Mouse (Mus musculus) neural tube, embryonic 13.5 days (tissue): Measurements from ENCODE around the gene Slc16a9. TPM values are rescaled to one million over a fixed set of nuclear protein-coding genes. Genes with fewer than 3 reads are reported as not detected.

Experiments used
- ATAC-seq: fragments of 200-750 bp; cut with Nextera tagmentation; 2 replicates; pipeline ENCODE4 v1.8.0; 2017; ENCODE audit warnings: low read depth, mild to moderate bottlenecking, moderate TSS enrichment, moderate library complexity
- H3K27ac ChIP-seq: fragments of 300-500 bp; sonication (generic); replicated peaks from 2 replicates; pipeline ENCODE4 v1.5.1; 2015; ENCODE audit warnings: moderate library complexity, mild to moderate bottlenecking, inconsistent platforms
- H3K27me3 ChIP-seq: fragments of 300-500 bp; sonication (generic); 2 replicates; pipeline ENCODE4 v1.6.1; 2015; ENCODE audit warnings: mild to moderate bottlenecking, inconsistent platforms
- H3K36me3 ChIP-seq: fragments of 300-500 bp; sonication (generic); 2 replicates; pipeline ENCODE4 v1.6.1; 2015; ENCODE audit warnings: mild to moderate bottlenecking, inconsistent platforms
- H3K4me1 ChIP-seq: fragments of 300-500 bp; sonication (generic); replicated peaks from 2 replicates; pipeline ENCODE4 v1.6.1; 2015; ENCODE audit warnings: inconsistent platforms
- H3K4me2 ChIP-seq: fragments of 300-500 bp; sonication (generic); 2 replicates; pipeline ENCODE4 v1.6.1; 2015; ENCODE audit warnings: inconsistent platforms, mild to moderate bottlenecking, moderate library complexity
- H3K4me3 ChIP-seq: fragments of 300-500 bp; sonication (generic); 2 replicates; pipeline ENCODE4 v1.5.1; 2015; ENCODE audit warnings: mild to moderate bottlenecking, inconsistent platforms
- H3K9ac ChIP-seq: fragments of 300-500 bp; sonication (generic); 2 replicates; pipeline ENCODE4 v1.6.1; 2015; ENCODE audit warnings: moderate library complexity, mild to moderate bottlenecking, inconsistent platforms
- H3K9me3 ChIP-seq: fragments of 300-500 bp; sonication (generic); 2 replicates; pipeline ENCODE4 v1.6.1; 2016; ENCODE audit warnings: inconsistent platforms
- WGBS: fragments of 180-500 bp; shearing (Covaris S2); methylation state at CpG from one replicate; pipeline ENCODE4 v1.1.7; 2015; 5-methylcytosine and 5-hydroxymethylcytosine counted together
- polyA plus RNA-seq: library from polyadenylated mRNA; unstranded; fragments of >200 nt; fragmentation: Nextera tagmentation; extraction: Ambion mirVana; gene quantifications from 2 replicates; pipeline ENCODE4 v1.2.1, GENCODE M21; 2015

Slc16a9 gene
- 1.0 and 1.9 TPM in 2 replicates for polyA plus RNA-seq

GRCm38 (mm10) chr10:70244921-70245558 is at the start of gene Slc16a9:
Gene Slc16a9, plus strand, starts transcription at chr10:70245100.
- ATAC-seq: peak; percentile 96
- Histone ChIP-seq H3K4me3 (peak within 1 kb of the TSS; percentile 61), H3K36me3 (no peaks in the 10 kb centered on the region), H3K27me3 (peaks cover 39% of the 10 kb centered on the region), H3K9me3 (0 out of 2 replicates have a peak, but pooled peaks cover 2% of the 10 kb centered on the region), H3K27ac (no peak within 1 kb of the TSS), H3K4me1 (peaks cover 16% of the 10 kb centered on the region), H3K4me2 (peak within 1 kb of the TSS; percentile 91), H3K9ac (peak within 1 kb of the TSS; percentile 78)
- under 1% methylated on average over 52 of the region's 54 CpGs for WGBS

GRCm38 (mm10) chr10:70195279-70195678 is 49.6 kb upstream of the Slc16a9 start:
- Histone ChIP-seq H3K27ac (no peak overlapping the region), H3K27me3 (no peaks in the 10 kb centered on the region), H3K4me3 (no peak overlapping the region), H3K9ac (no peak overlapping the region), H3K36me3 (peaks cover 30% of the 10 kb centered on the region), H3K4me1 (no peaks in the 10 kb centered on the region), H3K4me2 (no peak overlapping the region), H3K9me3 (no peaks in the 10 kb centered on the region)
- no peak for ATAC-seq
- WGBS: 87% methylated on average over 7 of the region's 7 CpGs

GRCm38 (mm10) chr10:70195786-70196185 is 49.1 kb upstream of the Slc16a9 start:
- Histone ChIP-seq H3K4me1 (peaks cover 5% of the 10 kb centered on the region; the same call in 1 of the 2 replicates), H3K4me2 (no peak overlapping the region), H3K9me3 (no peaks in the 10 kb centered on the region), H3K9ac (no peak overlapping the region), H3K27ac (no peak overlapping the region), H3K36me3 (peaks cover 29% of the 10 kb centered on the region), H3K4me3 (no peak overlapping the region), H3K27me3 (no peaks in the 10 kb centered on the region)
- 0 out of 2 replicates have a peak, but pooled peaks have one; percentile 60 for ATAC-seq
- WGBS: 58% methylated on average over 7 of the region's 7 CpGs

GRCm38 (mm10) chr10:70196666-70197065 is 48.2 kb upstream of the Slc16a9 start:
- peaks cover 10% of the 10 kb centered on the region; the same call in 1 of the 2 replicates for H3K4me1 ChIP-seq
- ATAC-seq: no peak
- H3K4me3 ChIP-seq: no peak overlapping the region
- no peaks in the 10 kb centered on the region for H3K9me3 ChIP-seq
- no peak overlapping the region for H3K9ac ChIP-seq
- WGBS: 87% methylated on average over 6 of the region's 6 CpGs
- no peak overlapping the region for H3K27ac ChIP-seq
- H3K36me3 ChIP-seq: peaks cover 20% of the 10 kb centered on the region
- H3K4me2 ChIP-seq: no peak overlapping the region
- H3K27me3 ChIP-seq: no peaks in the 10 kb centered on the region

GRCm38 (mm10) chr10:70197601-70198000 is 47.3 kb upstream of the Slc16a9 start:
- H3K4me1 ChIP-seq: peaks cover 10% of the 10 kb centered on the region; the same call in 1 of the 2 replicates
- ATAC-seq: no peak
- no peak overlapping the region for H3K9ac ChIP-seq
- no peak overlapping the region for H3K27ac ChIP-seq
- no peaks in the 10 kb centered on the region for H3K27me3 ChIP-seq
- no peak overlapping the region for H3K4me3 ChIP-seq
- H3K4me2 ChIP-seq: no peak overlapping the region
- peaks cover 16% of the 10 kb centered on the region for H3K36me3 ChIP-seq
- H3K9me3 ChIP-seq: no peaks in the 10 kb centered on the region
- 82% methylated on average over 2 of the region's 2 CpGs for WGBS

GRCm38 (mm10) chr10:70198012-70198411 is 46.9 kb upstream of the Slc16a9 start:
- no peaks in the 10 kb centered on the region for H3K9me3 ChIP-seq
- ATAC-seq: no peak

GRCm38 (mm10) chr10:70198951-70199463 is 45.9 kb upstream of the Slc16a9 start:
- no peak for ATAC-seq
- WGBS: 94% methylated on average over 7 of the region's 7 CpGs
- no peaks in the 10 kb centered on the region for H3K9me3 ChIP-seq
- H3K27ac ChIP-seq: no peak overlapping the region
- peaks cover 10% of the 10 kb centered on the region; the same call in 1 of the 2 replicates for H3K4me1 ChIP-seq
- H3K4me3 ChIP-seq: no peak overlapping the region
- H3K9ac ChIP-seq: no peak overlapping the region
- 0 out of 2 replicates have a peak, but pooled peaks cover 3% of the 10 kb centered on the region for H3K36me3 ChIP-seq
- H3K27me3 ChIP-seq: no peaks in the 10 kb centered on the region
- H3K4me2 ChIP-seq: no peak overlapping the region

More at GRCm38 (mm10) chr10:70198012-70198411, 46.9 kb upstream of the Slc16a9 start:
- Histone ChIP-seq H3K27me3 (no peaks in the 10 kb centered on the region), H3K27ac (no peak overlapping the region), H3K9ac (no peak overlapping the region), H3K4me3 (no peak overlapping the region), H3K4me2 (no peak overlapping the region), H3K36me3 (peaks cover 12% of the 10 kb centered on the region), H3K4me1 (peaks cover 10% of the 10 kb centered on the region; the same call in 1 of the 2 replicates)
- 77% methylated on average over 6 of the region's 6 CpGs for WGBS

GRCm38 (mm10) chr10:70199466-70200210 is 45.3 kb upstream of the Slc16a9 start:
- Histone ChIP-seq H3K9me3 (no peaks in the 10 kb centered on the region), H3K4me2 (no peak overlapping the region), H3K9ac (no peak overlapping the region), H3K4me3 (no peak overlapping the region), H3K27me3 (no peaks in the 10 kb centered on the region), H3K36me3 (no peaks in the 10 kb centered on the region), H3K4me1 (peaks cover 13% of the 10 kb centered on the region; the same call in 1 of the 2 replicates), H3K27ac (no peak overlapping the region)
- 82% methylated on average over 6 of the region's 6 CpGs for WGBS
- no peak for ATAC-seq

- WGBS: 51% methylated on average over 12 of the region's 12 CpGs
- no peak overlapping the region for H3K4me2 ChIP-seq
- H3K9ac ChIP-seq: no peak overlapping the region
- no peak overlapping the region for H3K4me3 ChIP-seq
- H3K36me3 ChIP-seq: no peaks in the 10 kb centered on the region
- H3K27me3 ChIP-seq: no peaks in the 10 kb centered on the region
- 0 out of 2 replicates have a peak overlapping the region, but pooled peaks have one; percentile 23 for H3K27ac ChIP-seq
- no peaks in the 10 kb centered on the region for H3K9me3 ChIP-seq
- peak; percentile 40; the same call in 1 of the 2 replicates for ATAC-seq
- peaks cover 17% of the 10 kb centered on the region; the same call in 1 of the 2 replicates for H3K4me1 ChIP-seq
Measured at GRCm38 (mm10) chr10:70200889-70201500, 43.9 kb upstream of the Slc16a9 start.

GRCm38 (mm10) chr10:70204505-70205399 is 40.1 kb upstream of the Slc16a9 start, which contains the start of gene Mrln:
Gene Mrln, plus strand, starts transcription at chr10:70204664.
- no peak within 1 kb of the TSS for H3K9ac ChIP-seq
- no peak within 1 kb of the TSS for H3K27ac ChIP-seq
- 66% methylated on average over 17 of the region's 17 CpGs for WGBS
- H3K4me3 ChIP-seq: no peak within 1 kb of the TSS
- no peak within 1 kb of the TSS for H3K4me2 ChIP-seq
- ATAC-seq: no peak
- H3K27me3 ChIP-seq: no peaks in the 10 kb centered on the region
- H3K36me3 ChIP-seq: no peaks in the 10 kb centered on the region
- no peaks in the 10 kb centered on the region for H3K9me3 ChIP-seq
- H3K4me1 ChIP-seq: peaks cover 17% of the 10 kb centered on the region; the same call in 1 of the 2 replicates

GRCm38 (mm10) chr10:70211281-70211680 is 33.6 kb upstream of the Slc16a9 start:
- 94% methylated on average over 9 of the region's 9 CpGs for WGBS
- H3K4me2 ChIP-seq: no peak overlapping the region
- no peak overlapping the region for H3K4me3 ChIP-seq
- no peak for ATAC-seq
- H3K4me1 ChIP-seq: no peaks in the 10 kb centered on the region
- H3K9ac ChIP-seq: no peak overlapping the region
- H3K27ac ChIP-seq: no peak overlapping the region
- H3K36me3 ChIP-seq: no peaks in the 10 kb centered on the region
- H3K9me3 ChIP-seq: no peaks in the 10 kb centered on the region
- H3K27me3 ChIP-seq: no peaks in the 10 kb centered on the region
